Mouse (Mus musculus) hindbrain, embryonic 12.5 days (tissue): ENCODE measurements at regions not wholly inside any gene's neighbourhood (a gene's known extent, or its start where the extent isn't known, plus 50 kb on each side); places are given as distances from the start of the nearest gene placed in this dataset.

Experiments
- ATAC-seq: fragments of 200-750 bp; cut with Nextera tagmentation; 2 replicates; pipeline ENCODE4 v1.8.0; 2017; ENCODE audit warnings: moderate TSS enrichment; ENCODE audit not compliant: low FRiP score
- H3K27ac ChIP-seq: fragments of 300-500 bp; sonication (generic); 2 replicates; pipeline ENCODE4 v1.5.1; 2016; ENCODE audit warnings: mild to moderate bottlenecking
- H3K27me3 ChIP-seq: fragments of 300-500 bp; sonication (generic); 2 replicates; pipeline ENCODE4 v1.6.1; 2016; ENCODE audit warnings: mild to moderate bottlenecking
- H3K36me3 ChIP-seq: fragments of 300-500 bp; sonication (generic); 2 replicates; pipeline ENCODE4 v1.6.1; 2016; ENCODE audit warnings: mild to moderate bottlenecking
- H3K4me1 ChIP-seq: fragments of 300-500 bp; sonication (generic); 2 replicates; pipeline ENCODE4 v1.6.1; 2016
- H3K4me2 ChIP-seq: fragments of 300-500 bp; sonication (generic); replicated peaks from 2 replicates; pipeline ENCODE4 v1.6.1; 2016; ENCODE audit warnings: mild to moderate bottlenecking
- H3K4me3 ChIP-seq: fragments of 300-500 bp; sonication (generic); 2 replicates; pipeline ENCODE4 v1.5.1; 2016; ENCODE audit warnings: mild to moderate bottlenecking
- H3K9ac ChIP-seq: fragments of 300-500 bp; sonication (generic); 2 replicates; pipeline ENCODE4 v1.6.1; 2016; ENCODE audit warnings: mild to moderate bottlenecking, moderate library complexity
- H3K9me3 ChIP-seq: fragments of 300-500 bp; sonication (generic); replicated peaks from 2 replicates; pipeline ENCODE4 v1.6.1; 2016; ENCODE audit warnings: mild to moderate bottlenecking
- WGBS: fragments of 180-500 bp; shearing (Covaris S2); methylation state at CpG from one replicate; pipeline ENCODE4 v1.1.7; 2016; 5-methylcytosine and 5-hydroxymethylcytosine counted together

GRCm38 (mm10) chr4:124057607-124058006 is 139.8 kb upstream of the 4930535I16Rik start:
- no peaks in the 10 kb centered on the region for H3K27me3 ChIP-seq
- H3K4me1 ChIP-seq: no peaks in the 10 kb centered on the region
- no peak overlapping the region for H3K4me2 ChIP-seq
- H3K4me3 ChIP-seq: no peak overlapping the region
- no peaks in the 10 kb centered on the region for H3K36me3 ChIP-seq
- WGBS: 95% methylated on average over 8 of the region's 8 CpGs
- H3K27ac ChIP-seq: no peak overlapping the region
- H3K9me3 ChIP-seq: no peaks in the 10 kb centered on the region
- ATAC-seq: no peak
- H3K9ac ChIP-seq: no peak overlapping the region

GRCm38 (mm10) chr4:124054240-124054760 is 136.5 kb upstream of the 4930535I16Rik start:
- H3K9ac ChIP-seq: no peak overlapping the region
- no peaks in the 10 kb centered on the region for H3K9me3 ChIP-seq
- H3K27me3 ChIP-seq: no peaks in the 10 kb centered on the region
- no peak overlapping the region for H3K4me2 ChIP-seq
- no peaks in the 10 kb centered on the region for H3K4me1 ChIP-seq
- H3K36me3 ChIP-seq: no peaks in the 10 kb centered on the region
- no peak for ATAC-seq
- 85% methylated on average over 1 of the region's 1 CpGs for WGBS
- H3K4me3 ChIP-seq: no peak overlapping the region
- H3K27ac ChIP-seq: no peak overlapping the region

DNA sequence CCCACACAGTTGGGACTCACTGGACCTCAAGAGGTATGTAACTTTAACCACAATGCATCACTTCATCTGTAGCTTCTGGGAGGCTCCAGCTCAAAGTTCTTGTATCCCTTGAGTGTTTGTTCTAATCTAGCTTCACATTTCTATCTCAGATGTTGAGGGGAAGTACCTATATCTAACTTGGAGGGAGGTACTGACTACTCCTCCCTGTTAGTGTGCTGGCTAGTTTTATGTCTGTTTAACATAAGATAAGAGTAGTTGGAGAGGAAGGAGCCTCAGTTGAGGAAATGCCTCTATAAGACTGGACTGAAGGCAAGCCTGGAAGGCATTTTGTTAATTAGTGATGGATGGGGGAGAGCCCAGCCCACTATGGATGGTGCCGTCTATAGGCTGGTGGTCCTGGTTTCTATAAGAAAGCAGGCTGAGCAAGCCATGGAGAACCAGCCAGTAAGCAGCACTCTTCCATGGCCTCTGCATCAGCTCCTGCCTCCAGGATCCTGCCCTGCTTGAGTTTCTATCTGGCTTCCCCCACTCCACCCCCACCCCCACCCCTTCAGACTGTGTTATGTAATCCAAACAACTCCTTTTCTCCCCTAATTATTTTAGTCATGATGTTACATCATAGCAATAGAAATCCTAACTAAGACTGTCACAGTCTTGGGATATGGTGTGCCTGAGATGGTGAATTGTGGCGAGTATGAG is 135.7 kb upstream of the 4930535I16Rik start:
- no peak overlapping the region for H3K9ac ChIP-seq
- no peak overlapping the region for H3K4me2 ChIP-seq
- ATAC-seq: no peak
- H3K27me3 ChIP-seq: no peaks in the 10 kb centered on the region
- H3K36me3 ChIP-seq: no peaks in the 10 kb centered on the region
- WGBS: 95% methylated on average over 2 of the region's 2 CpGs
- H3K4me1 ChIP-seq: peaks cover 7% of the 10 kb centered on the region
- no peak overlapping the region for H3K27ac ChIP-seq
- H3K4me3 ChIP-seq: no peak overlapping the region
- no peaks in the 10 kb centered on the region for H3K9me3 ChIP-seq

DNA sequence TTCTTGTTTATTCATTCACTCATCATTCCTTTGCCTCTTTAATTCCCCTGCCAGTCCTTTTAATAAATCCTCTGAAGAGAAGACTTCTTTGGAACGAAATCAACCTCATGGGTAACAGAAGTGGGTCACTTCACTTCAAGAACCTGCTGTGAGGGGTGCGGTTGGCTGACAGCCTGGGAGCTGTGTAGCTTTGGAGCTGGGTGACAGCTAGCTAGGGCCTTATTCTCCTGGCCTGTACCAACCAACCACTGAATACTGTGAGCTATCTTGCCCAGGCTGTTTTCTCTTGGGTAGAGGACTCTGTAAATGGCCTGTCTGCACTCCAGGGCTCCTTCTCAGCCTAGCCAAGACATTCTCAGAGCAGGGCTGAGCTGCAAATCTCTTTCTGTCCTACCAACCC is 134.6 kb upstream of the 4930535I16Rik start:
- ATAC-seq: no peak
- no peak overlapping the region for H3K27ac ChIP-seq

DNA sequence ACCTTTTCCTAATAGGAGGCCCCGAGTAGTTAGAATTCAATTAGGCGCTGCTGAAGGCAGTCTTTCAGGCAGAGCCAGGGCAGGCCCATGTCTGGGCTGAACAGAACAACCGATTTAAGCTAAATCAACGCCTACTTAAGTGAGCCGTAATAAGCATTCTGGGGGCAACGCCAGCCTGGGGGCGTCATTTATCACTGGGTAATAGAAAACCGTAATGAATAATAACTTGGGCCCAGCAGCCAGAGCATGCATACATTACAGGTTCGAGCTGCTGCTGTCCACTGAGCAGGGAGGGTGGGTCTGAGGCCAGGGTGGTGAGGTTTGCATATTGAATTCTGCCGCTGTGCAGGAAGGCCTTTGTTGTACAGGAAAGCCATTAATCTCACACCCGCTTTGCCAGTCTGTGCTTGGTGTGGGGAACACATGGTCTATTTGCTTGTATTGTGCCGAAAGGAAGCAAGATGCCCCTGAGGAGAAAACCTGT is 130.6 kb upstream of the 4930535I16Rik start:
- ATAC-seq: peak; percentile 97
- 31% methylated on average over 12 of the region's 12 CpGs for WGBS
- 0 out of 2 replicates have a peak overlapping the region, but pooled peaks have one; percentile 27 for H3K9ac ChIP-seq
- H3K4me1 ChIP-seq: peaks cover 17% of the 10 kb centered on the region
- no peaks in the 10 kb centered on the region for H3K36me3 ChIP-seq
- peak overlapping the region; percentile 88 for H3K27ac ChIP-seq
- H3K4me2 ChIP-seq: no peak overlapping the region
- no peaks in the 10 kb centered on the region for H3K9me3 ChIP-seq
- no peaks in the 10 kb centered on the region for H3K27me3 ChIP-seq
- no peak overlapping the region for H3K4me3 ChIP-seq

More for the DNA sequence above, 134.6 kb upstream of the 4930535I16Rik start:
- no peaks in the 10 kb centered on the region for H3K27me3 ChIP-seq
- H3K4me3 ChIP-seq: no peak overlapping the region
- H3K9ac ChIP-seq: no peak overlapping the region
- H3K4me1 ChIP-seq: peaks cover 16% of the 10 kb centered on the region
- no peaks in the 10 kb centered on the region for H3K36me3 ChIP-seq
- no peak overlapping the region for H3K4me2 ChIP-seq
- no peaks in the 10 kb centered on the region for H3K9me3 ChIP-seq
- WGBS: 84% methylated on average over 2 of the region's 2 CpGs

GRCm38 (mm10) chr4:124047898-124048297 is 130.1 kb upstream of the 4930535I16Rik start:
- WGBS: 51% methylated on average over 3 of the region's 3 CpGs
- no peaks in the 10 kb centered on the region for H3K9me3 ChIP-seq
- peak; percentile 52 for ATAC-seq
- no peaks in the 10 kb centered on the region for H3K27me3 ChIP-seq
- no peak overlapping the region for H3K9ac ChIP-seq
- peak overlapping the region; percentile 88 for H3K27ac ChIP-seq
- H3K4me2 ChIP-seq: no peak overlapping the region
- H3K36me3 ChIP-seq: no peaks in the 10 kb centered on the region
- no peak overlapping the region for H3K4me3 ChIP-seq
- H3K4me1 ChIP-seq: peaks cover 17% of the 10 kb centered on the region

- no peaks in the 10 kb centered on the region for H3K36me3 ChIP-seq
- no peaks in the 10 kb centered on the region for H3K9me3 ChIP-seq
- H3K9ac ChIP-seq: no peak overlapping the region
- ATAC-seq: no peak
- H3K27ac ChIP-seq: peak overlapping the region; percentile 94
- no peaks in the 10 kb centered on the region for H3K27me3 ChIP-seq
- 56% methylated on average over 12 of the region's 12 CpGs for whole genome bisulfite sequencing
- H3K4me2 ChIP-seq: no peak overlapping the region
- no peak overlapping the region for H3K4me3 ChIP-seq
- H3K4me1 ChIP-seq: peaks cover 41% of the 10 kb centered on the region
These were observed 118.7 kb upstream of the 4930535I16Rik start for GRCm38 (mm10) chr4:124036483-124036882.

- Histone ChIP-seq H3K4me2 (peak overlapping the region; percentile 43), H3K4me1 (peaks cover 41% of the 10 kb centered on the region), H3K9ac (no peak overlapping the region), H3K27me3 (no peaks in the 10 kb centered on the region), H3K9me3 (no peaks in the 10 kb centered on the region), H3K36me3 (no peaks in the 10 kb centered on the region), H3K27ac (peak overlapping the region; percentile 94), H3K4me3 (no peak overlapping the region)
- 7% methylated on average over 10 of the region's 10 CpGs for WGBS
- ATAC-seq: peak; percentile 76
These were observed 117.8 kb upstream of the 4930535I16Rik start for GRCm38 (mm10) chr4:124035657-124036061.

- H3K9me3 ChIP-seq: no peaks in the 10 kb centered on the region
- WGBS: 5% methylated on average over 6 of the region's 7 CpGs
- H3K27ac ChIP-seq: peak overlapping the region; percentile 94
- peak; percentile 87 for ATAC-seq
- H3K9ac ChIP-seq: no peak overlapping the region; the same call in 1 of the 2 replicates
- H3K4me2 ChIP-seq: peak overlapping the region; percentile 43
- H3K36me3 ChIP-seq: no peaks in the 10 kb centered on the region
- H3K4me1 ChIP-seq: peaks cover 41% of the 10 kb centered on the region
- H3K4me3 ChIP-seq: no peak overlapping the region
- H3K27me3 ChIP-seq: no peaks in the 10 kb centered on the region
These were observed 117.4 kb upstream of the 4930535I16Rik start for GRCm38 (mm10) chr4:124035192-124035591.

DNA sequence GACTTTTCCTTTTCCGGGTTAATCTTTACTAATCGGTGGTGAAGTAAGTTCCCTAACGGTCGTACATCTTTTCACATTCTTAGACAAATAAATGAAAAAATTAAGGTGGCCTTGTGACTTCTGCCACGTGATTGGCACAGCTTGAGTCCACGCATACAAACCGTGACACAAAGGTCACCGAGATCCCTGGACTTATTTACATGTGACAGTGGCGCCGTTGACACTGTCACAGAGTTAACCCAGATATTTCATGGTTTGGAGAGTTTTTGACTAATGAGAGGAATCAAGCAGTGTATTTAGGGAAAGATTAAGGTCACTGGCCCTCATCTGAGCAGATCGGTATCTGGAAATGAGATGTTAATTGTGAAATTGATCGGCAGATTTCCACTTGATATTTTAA is 110.2 kb upstream of the 4930535I16Rik start:
- Histone ChIP-seq H3K4me1 (no peaks in the 10 kb centered on the region; the same call in 1 of the 2 replicates), H3K9ac (no peak overlapping the region), H3K36me3 (no peaks in the 10 kb centered on the region), H3K27me3 (no peaks in the 10 kb centered on the region), H3K4me2 (no peak overlapping the region), H3K9me3 (no peaks in the 10 kb centered on the region; the same call in 1 of the 2 replicates), H3K27ac (no peak overlapping the region), H3K4me3 (no peak overlapping the region)
- no peak for ATAC-seq
- 79% methylated on average over 12 of the region's 12 CpGs for WGBS

DNA sequence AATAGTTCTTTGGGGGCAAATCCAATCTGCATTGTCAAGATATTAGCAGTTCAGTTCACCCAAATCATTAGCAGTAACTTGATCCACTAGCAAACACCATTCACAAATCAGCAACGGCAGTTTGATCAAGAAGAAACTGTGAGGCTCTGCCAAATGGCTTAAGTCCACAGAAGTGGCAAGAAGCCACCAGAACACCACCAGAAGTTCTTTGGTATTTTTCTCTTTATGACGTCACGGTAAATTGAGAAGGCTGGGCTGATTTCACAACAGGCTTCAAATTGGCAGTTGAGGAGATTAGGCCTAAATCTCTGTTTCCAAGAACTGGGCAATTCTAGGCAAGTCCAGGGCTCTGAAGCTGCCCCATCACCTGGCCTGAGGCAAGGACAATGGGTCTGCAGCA is 98.6 kb upstream of the 4930535I16Rik start:
- Histone ChIP-seq H3K4me1 (peaks cover under 1% of the 10 kb centered on the region; the same call in 1 of the 2 replicates), H3K36me3 (no peaks in the 10 kb centered on the region), H3K9me3 (no peaks in the 10 kb centered on the region), H3K27me3 (no peaks in the 10 kb centered on the region; the same call in 1 of the 2 replicates), H3K4me2 (no peak overlapping the region), H3K9ac (no peak overlapping the region), H3K4me3 (no peak overlapping the region), H3K27ac (no peak overlapping the region)
- WGBS: 84% methylated on average over 3 of the region's 3 CpGs
- ATAC-seq: no peak

DNA sequence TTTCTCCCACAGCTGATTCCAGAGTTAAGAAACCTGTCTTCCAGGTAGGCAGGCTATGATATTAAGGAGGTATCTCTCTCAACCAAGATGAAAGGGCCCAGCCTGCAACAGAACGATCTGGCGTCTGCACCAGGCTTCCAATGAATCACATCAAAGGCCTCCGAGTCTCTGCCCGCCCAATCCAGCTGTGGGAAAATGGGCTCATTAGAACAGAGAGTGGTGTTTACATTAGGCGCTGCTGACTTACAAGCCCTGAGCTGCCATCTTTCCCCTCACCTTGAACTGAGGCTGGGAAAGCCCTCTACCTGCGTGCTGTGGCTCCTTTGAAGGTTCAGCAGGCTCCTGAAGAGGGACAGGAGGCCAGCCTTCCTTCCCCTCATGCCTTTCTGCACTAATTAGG is 97.5 kb upstream of the 4930535I16Rik start:
- ATAC-seq: no peak
- no peak overlapping the region for H3K4me3 ChIP-seq
- no peak overlapping the region for H3K4me2 ChIP-seq
- H3K27ac ChIP-seq: no peak overlapping the region
- H3K27me3 ChIP-seq: no peaks in the 10 kb centered on the region; the same call in 1 of the 2 replicates
- H3K9me3 ChIP-seq: no peaks in the 10 kb centered on the region
- no peaks in the 10 kb centered on the region for H3K36me3 ChIP-seq
- 57% methylated on average over 6 of the region's 6 CpGs for WGBS
- no peak overlapping the region for H3K9ac ChIP-seq
- no peaks in the 10 kb centered on the region for H3K4me1 ChIP-seq

- H3K4me3 ChIP-seq: no peak overlapping the region
- ATAC-seq: no peak
- no peaks in the 10 kb centered on the region for H3K36me3 ChIP-seq
- H3K9me3 ChIP-seq: no peaks in the 10 kb centered on the region
- no peak overlapping the region for H3K9ac ChIP-seq
- no peak overlapping the region for H3K4me2 ChIP-seq
- no peak overlapping the region for H3K27ac ChIP-seq
- no peaks in the 10 kb centered on the region; the same call in 1 of the 2 replicates for H3K27me3 ChIP-seq
- no peaks in the 10 kb centered on the region for H3K4me1 ChIP-seq
- WGBS: 64% methylated on average over 6 of the region's 6 CpGs
These were observed 94.6 kb upstream of the 4930535I16Rik start for GRCm38 (mm10) chr4:124012406-124012805.
